Mouse (Mus musculus) midbrain, postnatal 0 days (tissue): Measurements from ENCODE around the gene Ehbp1l1. TPM values are rescaled to one million over a fixed set of nuclear protein-coding genes. Genes with fewer than 3 reads are reported as not detected.
"Not testable (repeated sequence)": the region's sequence is repeated elsewhere in the genome, so short reads cannot be mapped to it uniquely, and the experiment has no call there.

ENCODE experiments used
- ATAC-seq: fragments of 200-750 bp; cut with Nextera tagmentation; 2 replicates; pipeline ENCODE4 v1.8.0; 2017; ENCODE audit warnings: moderate number of reproducible peaks, mild to moderate bottlenecking, moderate TSS enrichment, moderate library complexity; ENCODE audit not compliant: low FRiP score
- DNase-seq: peaks from one replicate; pipeline ENCODE4 v3.0.0-alpha.2; 2015; ENCODE audit warnings: low spot score
- H3K27ac ChIP-seq: fragments of 300-500 bp; sonication (generic); 2 replicates; pipeline ENCODE4 v1.5.1; 2014; ENCODE audit warnings: low read depth, mild to moderate bottlenecking, low read length, mixed read lengths
- H3K27me3 ChIP-seq: fragments of 300-500 bp; sonication (generic); 2 replicates; pipeline ENCODE4 v1.6.1; 2014; ENCODE audit warnings: low read length, control low read depth, mixed read lengths; ENCODE audit not compliant: insufficient read depth
- H3K36me3 ChIP-seq: fragments of 300-500 bp; sonication (generic); 2 replicates; pipeline ENCODE4 v1.6.1; 2014; ENCODE audit warnings: low read length, control low read depth, mixed read lengths; ENCODE audit not compliant: insufficient read depth
- H3K4me1 ChIP-seq: fragments of 300-500 bp; sonication (generic); 2 replicates; pipeline ENCODE4 v1.6.1; 2014; ENCODE audit warnings: mild to moderate bottlenecking, control low read depth, antibody characterized with exemption, low read length, mixed read lengths; ENCODE audit not compliant: insufficient read depth
- H3K4me2 ChIP-seq: fragments of 300-500 bp; sonication (generic); 2 replicates; pipeline ENCODE4 v1.6.1; 2014; ENCODE audit warnings: low read depth, mild to moderate bottlenecking, low read length, mixed read lengths; ENCODE audit not compliant: poor library complexity, severe bottlenecking
- H3K4me3 ChIP-seq: fragments of 300-500 bp; sonication (generic); 2 replicates; pipeline ENCODE4 v1.5.1; 2014; ENCODE audit warnings: low read depth, mild to moderate bottlenecking, low read length, moderate library complexity
- H3K9ac ChIP-seq: fragments of 300-500 bp; sonication (generic); replicated peaks from 2 replicates; pipeline ENCODE4 v1.6.1; 2014; ENCODE audit warnings: mild to moderate bottlenecking, low read length, moderate library complexity, mixed read lengths; ENCODE audit not compliant: poor library complexity, severe bottlenecking
- H3K9me3 ChIP-seq: fragments of 300-500 bp; sonication (generic); 2 replicates; pipeline ENCODE4 v1.6.1; 2016; ENCODE audit warnings: low read length, control low read depth
- CTCF ChIP-seq: IDR thresholded peaks from 2 replicates; pipeline ENCODE4 v1.5.1; 2016; ENCODE audit warnings: antibody characterized with exemption, mild to moderate bottlenecking
- WGBS: fragments of 180-500 bp; shearing (Covaris S2); extraction: QIAGEN DNeasy Blood & Tissue Kit; methylation state at CpG from one replicate; pipeline ENCODE4 v1.1.7; 2014; 5-methylcytosine and 5-hydroxymethylcytosine counted together
- polyA plus RNA-seq: library from polyadenylated mRNA; unstranded; fragments of >200 nt; fragmentation: Nextera tagmentation; extraction: Ambion mirVana; gene quantifications from 2 replicates; pipeline ENCODE4 v1.2.1, GENCODE M21; 2015
- total RNA-seq: library from RNA; depleted of rRNA; stranded (reverse); fragments of >200 nt; gene quantifications from 2 replicates; pipeline ENCODE4 v1.2.3, GENCODE M21; 2014

Gene Ehbp1l1
- total and polyA plus RNA-seq, 2 experiments from 2014 or later = 25.6 to 65.2 TPM

GRCm38 (mm10) chr19:5689088-5689428, 37.1 kb downstream of the Ehbp1l1 start:
- under 1% methylated on average over 7 of the region's 7 CpGs for WGBS
- Histone ChIP-seq H3K9ac (peak overlapping the region; percentile 84), H3K9me3 (no peaks in the 10 kb centered on the region), H3K4me3 (peak overlapping the region; percentile 92), H3K4me1 (peaks cover 16% of the 10 kb centered on the region), H3K27ac (peak overlapping the region; percentile 76), H3K36me3 (peaks cover 35% of the 10 kb centered on the region), H3K4me2 (peak overlapping the region; percentile 100), H3K27me3 (no peaks in the 10 kb centered on the region)
- DNase-seq (no peak), ATAC-seq (no peak)
- TF ChIP-seq CTCF = no peak

DNA sequence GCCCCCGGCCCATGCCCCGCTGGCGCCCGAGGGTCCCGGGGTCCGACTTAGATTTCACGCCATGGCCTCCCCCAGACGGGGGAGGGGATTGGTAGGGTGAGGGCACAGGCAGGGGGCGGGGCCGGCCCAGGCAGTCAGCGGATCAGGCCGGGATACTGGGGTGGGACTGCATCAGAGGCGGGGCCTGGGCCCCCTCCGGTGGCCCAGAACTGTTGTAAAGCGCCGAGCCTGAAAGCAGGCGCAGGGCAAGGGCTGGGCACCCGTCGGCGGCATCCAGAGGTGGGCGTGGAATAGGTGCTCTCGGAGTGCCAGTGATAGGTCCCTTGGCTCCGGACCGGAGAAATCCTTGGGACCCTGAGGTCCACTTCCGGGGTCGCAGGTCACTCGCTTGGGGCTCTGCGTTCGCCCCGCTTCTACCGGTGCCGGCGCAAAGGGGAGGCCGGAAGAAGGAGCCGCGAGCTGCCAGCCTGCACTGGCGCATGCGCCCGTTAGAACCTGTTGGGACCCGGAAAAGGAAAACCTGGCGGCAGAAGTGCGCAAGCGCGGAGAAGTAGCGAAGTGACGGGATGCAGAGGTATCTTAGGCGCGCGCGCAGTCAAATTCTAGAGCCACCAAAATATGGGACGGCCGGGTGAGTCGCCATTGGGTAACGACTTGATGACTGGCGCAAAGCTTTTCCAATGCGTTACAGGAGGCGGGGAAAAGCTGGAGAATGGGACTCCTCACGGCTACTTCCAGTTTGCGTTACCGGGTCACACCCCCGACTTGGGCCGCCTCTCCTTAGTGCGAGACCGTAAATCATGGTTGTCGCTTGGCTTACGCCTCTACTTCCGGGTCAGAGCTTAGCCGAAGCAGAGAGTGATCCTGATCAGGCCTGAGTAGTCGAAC, 37.7 kb downstream of the Ehbp1l1 start, which contains the start of the genes Map3k11 and Pcnx3:
Gene Map3k11 (plus strand): TSS at position 543 of the 888 bp plus-strand sequence.
Gene Pcnx3 (minus strand): TSS at position 709 of the 888 bp plus-strand sequence.
- peaks cover 38% of the 10 kb centered on the region for H3K36me3 ChIP-seq
- no peaks in the 10 kb centered on the region for H3K9me3 ChIP-seq
- peak within 1 kb of the TSS; percentile 100 for H3K4me2 ChIP-seq
- peaks cover 16% of the 10 kb centered on the region for H3K4me1 ChIP-seq
- H3K27me3 ChIP-seq = no peaks in the 10 kb centered on the region
- H3K9ac ChIP-seq = peak within 1 kb of the TSS; percentile 89
- peak; percentile 94 for ATAC-seq
- peak; percentile 99 for DNase-seq
- peak within 1 kb of the TSS; percentile 76 for H3K27ac ChIP-seq
- peak; percentile 57 for TF ChIP-seq CTCF
- H3K4me3 ChIP-seq = peak within 1 kb of the TSS; percentile 92
- WGBS = under 1% methylated on average over 66 of the region's 69 CpGs

DNA sequence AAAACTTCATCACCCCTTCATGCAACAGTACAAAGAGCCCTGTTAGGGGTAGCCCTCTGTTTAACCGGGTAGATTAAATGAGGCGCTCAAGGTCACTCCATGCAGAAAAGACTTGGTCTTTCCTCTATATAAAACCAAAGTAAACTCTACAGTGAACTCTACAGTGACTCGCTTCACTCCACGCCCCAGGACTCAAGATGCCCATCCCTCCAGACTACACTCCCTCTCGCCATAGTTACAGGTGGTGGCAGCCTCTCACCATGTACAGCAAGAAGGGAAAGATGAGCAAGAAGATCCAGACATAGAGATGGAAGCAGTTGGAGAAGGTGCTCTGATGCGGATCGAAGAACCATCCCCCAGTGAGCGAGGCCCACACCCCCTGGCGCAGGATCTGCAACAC, 38.4 kb downstream of the Ehbp1l1 start:
- peak overlapping the region; percentile 92 for H3K4me3 ChIP-seq

DNA sequence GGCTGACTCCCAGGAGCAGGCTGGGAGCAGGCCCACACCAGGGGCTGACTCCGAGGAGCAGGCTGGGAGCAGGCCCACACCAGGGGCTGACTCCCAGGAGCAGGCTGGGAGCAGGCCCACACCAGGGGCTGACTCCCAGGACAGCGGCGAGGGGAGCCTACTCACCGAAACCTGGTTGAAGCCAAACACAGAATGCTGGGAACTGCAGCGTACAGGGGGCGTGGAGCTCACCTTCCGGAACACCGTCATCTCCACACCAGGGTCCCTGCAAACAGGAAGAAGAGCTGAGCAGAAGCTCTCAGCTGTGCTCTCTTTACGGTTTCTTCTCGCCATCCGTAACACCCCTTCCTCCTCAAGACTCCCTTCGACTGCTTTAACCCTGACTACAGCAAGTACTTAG, 39.2 kb downstream of the Ehbp1l1 start:
- Histone ChIP-seq H3K36me3 (peaks cover 49% of the 10 kb centered on the region), H3K4me3 (peak overlapping the region; percentile 92; the same call in 1 of the 2 replicates), H3K4me2 (peak overlapping the region; percentile 100; the same call in 1 of the 2 replicates), H3K4me1 (peaks cover 16% of the 10 kb centered on the region)
- H3K27me3 ChIP-seq, H3K9ac ChIP-seq, H3K9me3 ChIP-seq, DNase-seq, ATAC-seq, H3K27ac ChIP-seq: not testable (repeated sequence)
- 98% methylated on average over 12 of the region's 12 CpGs for WGBS

More for the DNA sequence above, 38.4 kb downstream of the Ehbp1l1 start:
- Histone ChIP-seq H3K4me2 (peak overlapping the region; percentile 100), H3K9me3 (no peaks in the 10 kb centered on the region), H3K27me3 (no peaks in the 10 kb centered on the region), H3K27ac (peak overlapping the region; percentile 74), H3K4me1 (peaks cover 16% of the 10 kb centered on the region), H3K36me3 (peaks cover 43% of the 10 kb centered on the region), H3K9ac (peak overlapping the region; percentile 89)
- no peak for TF ChIP-seq CTCF
- WGBS = 21% methylated on average over 9 of the region's 9 CpGs
- no peak for ATAC-seq
- no peak for DNase-seq

DNA sequence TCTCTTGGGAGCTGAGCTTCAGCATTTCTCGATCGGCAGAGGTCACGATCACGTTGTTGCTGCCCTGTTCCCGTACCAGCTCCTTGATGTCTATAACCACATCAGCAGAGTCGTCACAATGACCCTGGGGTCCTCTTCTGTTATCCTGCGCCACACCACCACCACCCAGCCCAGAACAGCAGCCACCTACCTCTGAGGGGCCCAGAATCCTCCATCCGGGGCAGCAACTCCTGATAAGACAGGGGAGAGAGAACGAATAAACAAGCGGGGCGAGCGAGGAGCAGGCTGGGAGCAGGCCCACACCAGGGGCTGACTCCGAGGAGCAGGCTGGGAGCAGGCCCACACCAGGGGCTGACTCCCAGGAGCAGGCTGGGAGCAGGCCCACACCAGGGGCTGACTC, 39.7 kb downstream of the Ehbp1l1 start:
- 94% methylated on average over 13 of the region's 13 CpGs for WGBS
- TF ChIP-seq CTCF = no peak
- H3K9ac ChIP-seq = no peak overlapping the region
- no peaks in the 10 kb centered on the region for H3K27me3 ChIP-seq
- no peak for ATAC-seq
- no peaks in the 10 kb centered on the region for H3K9me3 ChIP-seq
- peaks cover 53% of the 10 kb centered on the region for H3K36me3 ChIP-seq
- H3K27ac ChIP-seq = no peak overlapping the region
- H3K4me2 ChIP-seq = no peak overlapping the region
- H3K4me3 ChIP-seq = no peak overlapping the region
- no peak for DNase-seq
- peaks cover 16% of the 10 kb centered on the region for H3K4me1 ChIP-seq

GRCm38 (mm10) chr19:5685861-5686260, 40.3 kb downstream of the Ehbp1l1 start:
- H3K9me3 ChIP-seq = no peaks in the 10 kb centered on the region
- ATAC-seq (no peak), DNase-seq (no peak)
- H3K9ac ChIP-seq = no peak overlapping the region
- H3K4me3 ChIP-seq = no peak overlapping the region
- H3K27ac ChIP-seq = no peak overlapping the region
- no peak for TF ChIP-seq CTCF
- no peaks in the 10 kb centered on the region for H3K27me3 ChIP-seq
- 94% methylated on average over 11 of the region's 11 CpGs for WGBS
- H3K4me2 ChIP-seq = no peak overlapping the region
- H3K4me1 ChIP-seq = peaks cover 15% of the 10 kb centered on the region
- H3K36me3 ChIP-seq = peaks cover 59% of the 10 kb centered on the region
